Mouse (Mus musculus): Measurements from ENCODE around the gene Bmpr1b. TPM values are rescaled to one million over a fixed set of nuclear protein-coding genes. Genes with fewer than 3 reads are reported as not detected.

Gene Bmpr1b
- polyA plus RNA-seq, 1 experiment from 2014 or later, result 2.7 TPM

- TF ChIP-seq CTCF (IDR thresholded peaks at IDR 0.05; ENCODE audit: low read depth), result no peak
- TF ChIP-seq EP300 (optimal IDR thresholded peaks at IDR 0.05), result no peak
- no peak overlapping the region for H3K4me3 ChIP-seq (ENCODE audit: low read depth, low read length)
- H3K9ac ChIP-seq (ENCODE audit: low read length), result no peak overlapping the region
- no peaks in the 10 kb centered on the region for H3K9me3 ChIP-seq (ENCODE audit: control insufficient read depth, low read length)
- ATAC-seq (ENCODE audit: low FRiP score, low TSS enrichment) (no peak), DNase-seq (ENCODE audit: low spot score) (no peak)
- no peak overlapping the region for H3K27ac ChIP-seq (replicated peaks)
- H3K4me2 ChIP-seq (replicated peaks; ENCODE audit: low read depth), result no peak overlapping the region
- 65% methylated on average over 3 of the region's 3 CpGs for WGBS
- H3K27me3 ChIP-seq (ENCODE audit: control insufficient read depth, insufficient read depth, low read length), result no peaks in the 10 kb centered on the region
- no peaks in the 10 kb centered on the region for H3K36me3 ChIP-seq (ENCODE audit: control insufficient read depth, insufficient read depth, low read length)
- H3K4me1 ChIP-seq (replicated peaks; ENCODE audit: control insufficient read depth, insufficient read depth), result no peaks in the 10 kb centered on the region
These were observed 253.2 kb downstream of the Bmpr1b start for GRCm38 (mm10) chr3:141915995-141916394.

- WGBS, result 79% methylated on average over 3 of the region's 3 CpGs
- Histone ChIP-seq H3K9me3 (ENCODE audit: control insufficient read depth, low read length) (no peaks in the 10 kb centered on the region), H3K4me3 (ENCODE audit: low read depth, low read length) (no peak overlapping the region), H3K4me2 (replicated peaks; ENCODE audit: low read depth) (no peak overlapping the region), H3K4me1 (replicated peaks; ENCODE audit: control insufficient read depth, insufficient read depth) (no peaks in the 10 kb centered on the region), H3K27me3 (ENCODE audit: control insufficient read depth, insufficient read depth, low read length) (no peaks in the 10 kb centered on the region), H3K27ac (replicated peaks) (no peak overlapping the region), H3K36me3 (ENCODE audit: control insufficient read depth, insufficient read depth, low read length) (no peaks in the 10 kb centered on the region), H3K9ac (ENCODE audit: low read length) (no peak overlapping the region)
- no peak for TF ChIP-seq CTCF (IDR thresholded peaks at IDR 0.05; ENCODE audit: low read depth)
- no peak for TF ChIP-seq EP300 (optimal IDR thresholded peaks at IDR 0.05)
- ATAC-seq (ENCODE audit: low FRiP score, low TSS enrichment) (no peak), DNase-seq (ENCODE audit: low spot score) (no peak)
These were observed 254.6 kb downstream of the Bmpr1b start for GRCm38 (mm10) chr3:141914588-141914987.

GRCm38 (mm10) chr3:141909136-141909535, 260.1 kb downstream of the Bmpr1b start:
- Histone ChIP-seq H3K4me3 (ENCODE audit: low read depth, low read length) (no peak overlapping the region), H3K27me3 (ENCODE audit: control insufficient read depth, insufficient read depth, low read length) (no peaks in the 10 kb centered on the region), H3K36me3 (ENCODE audit: control insufficient read depth, insufficient read depth, low read length) (no peaks in the 10 kb centered on the region), H3K9me3 (ENCODE audit: control insufficient read depth, low read length) (no peaks in the 10 kb centered on the region), H3K4me2 (replicated peaks; ENCODE audit: low read depth) (no peak overlapping the region), H3K9ac (ENCODE audit: low read length) (no peak overlapping the region), H3K27ac (replicated peaks) (no peak overlapping the region), H3K4me1 (replicated peaks; ENCODE audit: control insufficient read depth, insufficient read depth) (no peaks in the 10 kb centered on the region)
- WGBS, result 93% methylated on average over 2 of the region's 2 CpGs
- no peak for DNase-seq (ENCODE audit: low spot score)
- ATAC-seq (ENCODE audit: low FRiP score, low TSS enrichment), result no peak
- no peak for TF ChIP-seq EP300 (optimal IDR thresholded peaks at IDR 0.05)
- no peak for TF ChIP-seq CTCF (IDR thresholded peaks at IDR 0.05; ENCODE audit: low read depth)

- H3K4me1 ChIP-seq (replicated peaks; ENCODE audit: control insufficient read depth, insufficient read depth), result no peaks in the 10 kb centered on the region
- H3K9ac ChIP-seq (ENCODE audit: low read length), result no peak overlapping the region
- H3K4me2 ChIP-seq (replicated peaks; ENCODE audit: low read depth), result no peak overlapping the region
- H3K9me3 ChIP-seq (ENCODE audit: control insufficient read depth, low read length), result no peaks in the 10 kb centered on the region
- DNase-seq (ENCODE audit: low spot score), result no peak
- no peak for TF ChIP-seq EP300 (optimal IDR thresholded peaks at IDR 0.05)
- TF ChIP-seq CTCF (IDR thresholded peaks at IDR 0.05; ENCODE audit: low read depth), result no peak
- no peak for ATAC-seq (ENCODE audit: low FRiP score, low TSS enrichment)
- no peaks in the 10 kb centered on the region for H3K36me3 ChIP-seq (ENCODE audit: control insufficient read depth, insufficient read depth, low read length)
- H3K4me3 ChIP-seq (ENCODE audit: low read depth, low read length), result no peak overlapping the region
- WGBS, result 64% methylated on average over 6 of the region's 6 CpGs
- H3K27ac ChIP-seq (replicated peaks), result no peak overlapping the region
- H3K27me3 ChIP-seq (ENCODE audit: control insufficient read depth, insufficient read depth, low read length), result no peaks in the 10 kb centered on the region
These were observed 263.2 kb downstream of the Bmpr1b start for GRCm38 (mm10) chr3:141905903-141906623.

- ATAC-seq (ENCODE audit: low FRiP score, low TSS enrichment), result no peak
- TF ChIP-seq EP300 (optimal IDR thresholded peaks at IDR 0.05) (no peak), CTCF (IDR thresholded peaks at IDR 0.05; ENCODE audit: low read depth) (peak; percentile 48)
- no peaks in the 10 kb centered on the region for H3K9me3 ChIP-seq (ENCODE audit: control insufficient read depth, low read length)
- no peak overlapping the region for H3K4me3 ChIP-seq (ENCODE audit: low read depth, low read length)
- no peak overlapping the region for H3K27ac ChIP-seq (replicated peaks)
- H3K4me2 ChIP-seq (replicated peaks; ENCODE audit: low read depth), result no peak overlapping the region
- H3K4me1 ChIP-seq (replicated peaks; ENCODE audit: control insufficient read depth, insufficient read depth), result no peaks in the 10 kb centered on the region
- no peak overlapping the region for H3K9ac ChIP-seq (ENCODE audit: low read length)
- WGBS, result 72% methylated on average over 3 of the region's 3 CpGs
- H3K27me3 ChIP-seq (ENCODE audit: control insufficient read depth, insufficient read depth, low read length), result no peaks in the 10 kb centered on the region
- no peaks in the 10 kb centered on the region for H3K36me3 ChIP-seq (ENCODE audit: control insufficient read depth, insufficient read depth, low read length)
- no peak for DNase-seq (ENCODE audit: low spot score)
These were observed 268.9 kb downstream of the Bmpr1b start for GRCm38 (mm10) chr3:141900361-141900760.

- Histone ChIP-seq H3K36me3 (ENCODE audit: control insufficient read depth, insufficient read depth, low read length) (no peaks in the 10 kb centered on the region), H3K4me1 (replicated peaks; ENCODE audit: control insufficient read depth, insufficient read depth) (no peaks in the 10 kb centered on the region), H3K9ac (ENCODE audit: low read length) (no peak overlapping the region), H3K4me2 (replicated peaks; ENCODE audit: low read depth) (no peak overlapping the region), H3K27me3 (ENCODE audit: control insufficient read depth, insufficient read depth, low read length) (no peaks in the 10 kb centered on the region), H3K4me3 (ENCODE audit: low read depth, low read length) (no peak overlapping the region), H3K9me3 (ENCODE audit: control insufficient read depth, low read length) (no peaks in the 10 kb centered on the region), H3K27ac (replicated peaks) (no peak overlapping the region)
- WGBS, result 80% methylated on average over 2 of the region's 2 CpGs
- DNase-seq (ENCODE audit: low spot score), result no peak
- no peak for TF ChIP-seq CTCF (IDR thresholded peaks at IDR 0.05; ENCODE audit: low read depth)
- no peak for TF ChIP-seq EP300 (optimal IDR thresholded peaks at IDR 0.05)
- no peak for ATAC-seq (ENCODE audit: low FRiP score, low TSS enrichment)
These were observed 269.7 kb downstream of the Bmpr1b start for GRCm38 (mm10) chr3:141899521-141899920.

Data from stomach, postnatal 0 days (tissue).